In genomic region chr6:21986660-21987331, GRCm38 (mm10) we compare ENCODE assay signal across 8 mouse cellular contexts. TPM values are rescaled to one million over a fixed set of nuclear protein-coding genes. Genes with fewer than 3 reads are reported as not detected.
DNase-seq lines count a peak whose midpoint lies in the region; ATAC-seq and TF ChIP-seq lines count a peak whose summit lies in the region.

No protein-coding gene starts in this region.

- peak; percentile 10 to 16 for DNase-seq in cerebellum, postnatal 25 days
- no peak for DNase-seq in cerebellum, adult 9-11 months
- DNase-seq in forebrain, embryonic 10.5 days (ENCODE audit: extremely low spot score, low spot score), result peak; percentile 28
- DNase-seq in heart, postnatal 14 days, result peak; percentile 55 to 62
- peak; percentile 58 for DNase-seq in limb, embryonic 10.5 days (ENCODE audit: low spot score)
- no peak for DNase-seq in midbrain, postnatal 0 days (ENCODE audit: low spot score)
- no peak for DNase-seq in left cerebral cortex, postnatal 36 days (ENCODE audit: low spot score in 2 of 2)
- no peak for DNase-seq in cerebellum, adult 11 months

- TF ChIP-seq CTCF in midbrain, postnatal 0 days (IDR thresholded peaks at IDR 0.05), result no peak

- peak overlapping the region; percentile 77 for H3K27ac ChIP-seq in forebrain, embryonic 10.5 days
- peak overlapping the region; percentile 92 for H3K27ac ChIP-seq in limb, embryonic 10.5 days
- no peak overlapping the region for H3K27ac ChIP-seq in midbrain, postnatal 0 days (ENCODE audit: low read depth, low read length)

- H3K9me3 ChIP-seq in forebrain, embryonic 10.5 days, result no peaks in the 10 kb centered on the region
- H3K9me3 ChIP-seq in limb, embryonic 10.5 days (replicated peaks), result no peaks in the 10 kb centered on the region
- H3K9me3 ChIP-seq in midbrain, postnatal 0 days (ENCODE audit: low read length), result no peaks in the 10 kb centered on the region

- H3K4me2 ChIP-seq in midbrain, postnatal 0 days (ENCODE audit: low read depth, low read length, poor library complexity, severe bottlenecking), result peak overlapping the region; percentile 98

- H3K4me3 ChIP-seq in forebrain, embryonic 10.5 days, result peak overlapping the region; percentile 54
- peak overlapping the region; percentile 71 for H3K4me3 ChIP-seq in limb, embryonic 10.5 days
- H3K4me3 ChIP-seq in midbrain, postnatal 0 days (ENCODE audit: low read depth, low read length), result peak overlapping the region; percentile 46

- no peak for ATAC-seq in midbrain, postnatal 0 days (ENCODE audit: low FRiP score)

- peaks cover 41% of the 10 kb centered on the region for H3K27me3 ChIP-seq in forebrain, embryonic 10.5 days (ENCODE audit: poor library complexity, severe bottlenecking)
- H3K27me3 ChIP-seq in limb, embryonic 10.5 days (ENCODE audit: low read depth, poor library complexity, severe bottlenecking), result no peaks in the 10 kb centered on the region
- peaks cover 4% of the 10 kb centered on the region; the same call in 1 of the 2 replicates for H3K27me3 ChIP-seq in midbrain, postnatal 0 days (ENCODE audit: insufficient read depth, low read length)

- intact Hi-C loops in heart, postnatal 14 days (cut with DNase I), result loop anchor here (1.0 to 5.0 kb wide), 2 partner anchors 33 to 189 kb away; no protein-coding TSS in a partner anchor
- intact Hi-C loops in left cerebral cortex, postnatal 36 days (cut with DNase I), result loop anchor here (2.0 kb wide), 1 partner anchor 84 kb away; no protein-coding TSS in a partner anchor

- no peaks in the 10 kb centered on the region for H3K36me3 ChIP-seq in forebrain, embryonic 10.5 days (replicated peaks)
- H3K36me3 ChIP-seq in limb, embryonic 10.5 days, result peaks cover 8% of the 10 kb centered on the region
- H3K36me3 ChIP-seq in midbrain, postnatal 0 days (ENCODE audit: insufficient read depth, low read length), result no peaks in the 10 kb centered on the region

- 6% methylated on average over 24 of the region's 24 CpGs for WGBS in forebrain, embryonic 10.5 days
- WGBS in limb, embryonic 10.5 days, result 5% methylated on average over 24 of the region's 24 CpGs
- 10% methylated on average over 24 of the region's 24 CpGs for WGBS in midbrain, postnatal 0 days

- no peak overlapping the region for H3K9ac ChIP-seq in midbrain, postnatal 0 days (replicated peaks; ENCODE audit: low read length, poor library complexity, severe bottlenecking)

- H3K4me1 ChIP-seq in forebrain, embryonic 10.5 days, result peaks cover 19% of the 10 kb centered on the region
- H3K4me1 ChIP-seq in limb, embryonic 10.5 days, result peaks cover 19% of the 10 kb centered on the region
- H3K4me1 ChIP-seq in midbrain, postnatal 0 days (ENCODE audit: insufficient read depth, low read length), result peaks cover 12% of the 10 kb centered on the region; the same call in 1 of the 2 replicates

RNA-seq across cellular contexts. Expression of gene Cped1, which starts 1.1 kb away (rescaled TPM):
- 24.3 and 25.5 TPM in 2 replicates for polyA plus RNA-seq in forebrain, embryonic 10.5 days (2016; fragmentation: Nextera tagmentation; extraction: Ambion mirVana)
- 10 to 100 TPM; 15.9 to 20.2 TPM for total RNA-seq in heart, postnatal 14 days (2021)
- 58.8 and 63.8 TPM in 2 replicates for polyA plus RNA-seq in limb, embryonic 10.5 days (2016; fragmentation: Nextera tagmentation; extraction: Ambion mirVana)
- 4.4 and 5.5 TPM in 2 replicates for total RNA-seq in midbrain, postnatal 0 days (2014; rRNA removed)
- 1.7 and 2.5 TPM in 2 replicates for polyA plus RNA-seq in midbrain, postnatal 0 days (2015; fragmentation: Nextera tagmentation; extraction: Ambion mirVana)
- total RNA-seq in left cerebral cortex, postnatal 36 days (2021), result 1 to 10 TPM; 3.0 to 4.1 TPM

RNA-seq across cellular contexts. Expression of gene Ing3, which starts 37.4 kb away (rescaled TPM):
- 48.4 and 59.5 TPM in 2 replicates for polyA plus RNA-seq in forebrain, embryonic 10.5 days (2016; fragmentation: Nextera tagmentation; extraction: Ambion mirVana)
- total RNA-seq in heart, postnatal 14 days (2021), result 10 to 100 TPM; 15.5 to 17.4 TPM
- polyA plus RNA-seq in limb, embryonic 10.5 days (2016; fragmentation: Nextera tagmentation; extraction: Ambion mirVana), result 52.2 and 57.8 TPM in 2 replicates
- 14.5 and 25.2 TPM in 2 replicates for total RNA-seq in midbrain, postnatal 0 days (2014; rRNA removed)
- 40.6 and 50.0 TPM in 2 replicates for polyA plus RNA-seq in midbrain, postnatal 0 days (2015; fragmentation: Nextera tagmentation; extraction: Ambion mirVana)
- total RNA-seq in left cerebral cortex, postnatal 36 days (2021), result 10 to 100 TPM; 22.5 to 27.5 TPM

Comparison
In these comparisons a context has a peak if more than half of its experiments do, and no peak if none do; other contexts are left out.
1. DNase-seq: peak in cerebellum, postnatal 25 days (2 of 2), forebrain, embryonic 10.5 days (single experiment), heart, postnatal 14 days (2 of 2) and limb, embryonic 10.5 days (single experiment); none in cerebellum, adult 9-11 months (single experiment), midbrain, postnatal 0 days (single experiment), left cerebral cortex, postnatal 36 days (0 of 2) and cerebellum, adult 11 months (single experiment).
2. Peak in every context shown above with its lines, with median percentiles within 50 percentile points of each other: H3K4me3 ChIP-seq.